Mouse (Mus musculus): ENCODE results near the gene Dpp9.

The Dpp9 gene

DNA sequence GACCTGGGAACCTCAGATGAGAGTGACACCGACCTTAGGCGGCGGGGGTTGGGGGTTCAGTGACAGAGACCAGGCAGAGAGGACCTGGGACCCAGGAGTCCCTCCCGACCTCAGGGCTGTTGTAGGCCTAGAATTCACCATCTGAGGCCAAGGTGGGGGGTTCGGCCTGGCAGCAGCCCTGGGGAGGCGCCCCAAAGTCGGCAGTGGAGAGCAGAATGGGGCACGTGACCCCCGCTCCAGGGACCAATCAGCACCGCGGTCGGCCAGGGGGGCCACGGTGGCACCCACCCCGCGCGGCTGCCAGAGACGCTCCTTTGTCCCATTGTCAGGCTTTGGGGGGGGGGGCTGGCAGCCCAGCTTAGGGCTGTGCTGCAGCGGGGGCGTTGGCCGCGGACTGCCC, 79.3 kb downstream of the Dpp9 start:
- no peak for DNase-seq (ENCODE audit: low spot score)

DNA sequence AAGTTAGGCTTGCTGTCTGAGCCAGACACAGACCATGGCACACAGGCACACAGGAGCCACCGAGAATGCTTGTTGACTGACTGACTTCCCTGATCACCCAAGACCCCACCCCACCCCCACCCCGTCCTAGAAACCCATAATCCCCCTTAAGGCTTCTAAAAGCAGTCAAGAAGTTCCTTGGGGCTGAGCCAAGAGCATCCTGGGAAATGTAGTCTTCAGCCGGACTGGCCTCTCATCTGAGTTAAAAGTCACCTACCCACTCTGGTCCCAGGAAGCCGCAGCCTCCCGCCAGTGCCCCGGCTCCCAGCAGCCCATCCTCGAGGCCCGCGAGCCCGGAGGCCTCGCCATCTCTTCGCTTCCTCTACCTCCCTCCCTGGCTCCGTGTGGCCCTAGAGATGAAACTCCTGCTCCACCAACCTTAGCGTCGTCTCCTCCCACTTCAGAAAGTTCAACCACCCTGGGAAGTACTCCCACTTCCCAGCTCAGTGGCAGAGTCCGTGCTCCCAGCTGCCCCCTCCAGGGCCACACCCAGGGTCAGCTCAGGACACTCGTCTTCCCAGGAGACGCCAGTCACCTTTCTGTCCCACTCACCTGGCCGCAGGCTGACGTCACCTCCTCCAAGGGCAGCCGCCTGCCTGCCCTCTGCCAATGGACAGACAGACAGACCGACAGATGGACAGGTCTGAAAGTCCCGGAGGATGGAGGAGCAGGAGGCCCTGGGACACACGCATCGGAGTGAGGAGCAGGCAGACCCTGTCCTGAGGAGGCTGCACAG, 80.7 kb downstream of the Dpp9 start:
- DNase-seq (ENCODE audit: low spot score), result no peak

Measured in retina, embryonic 14.5 days (tissue).